Mouse (Mus musculus) spleen, adult 12 weeks (tissue): ENCODE measurements around the gene Prrx1.

Experiments
- DNase-seq: peaks from one replicate; pipeline ENCODE4 v3.0.0; 2022; ENCODE audit warnings: low spot score

Prrx1 gene

DNA sequence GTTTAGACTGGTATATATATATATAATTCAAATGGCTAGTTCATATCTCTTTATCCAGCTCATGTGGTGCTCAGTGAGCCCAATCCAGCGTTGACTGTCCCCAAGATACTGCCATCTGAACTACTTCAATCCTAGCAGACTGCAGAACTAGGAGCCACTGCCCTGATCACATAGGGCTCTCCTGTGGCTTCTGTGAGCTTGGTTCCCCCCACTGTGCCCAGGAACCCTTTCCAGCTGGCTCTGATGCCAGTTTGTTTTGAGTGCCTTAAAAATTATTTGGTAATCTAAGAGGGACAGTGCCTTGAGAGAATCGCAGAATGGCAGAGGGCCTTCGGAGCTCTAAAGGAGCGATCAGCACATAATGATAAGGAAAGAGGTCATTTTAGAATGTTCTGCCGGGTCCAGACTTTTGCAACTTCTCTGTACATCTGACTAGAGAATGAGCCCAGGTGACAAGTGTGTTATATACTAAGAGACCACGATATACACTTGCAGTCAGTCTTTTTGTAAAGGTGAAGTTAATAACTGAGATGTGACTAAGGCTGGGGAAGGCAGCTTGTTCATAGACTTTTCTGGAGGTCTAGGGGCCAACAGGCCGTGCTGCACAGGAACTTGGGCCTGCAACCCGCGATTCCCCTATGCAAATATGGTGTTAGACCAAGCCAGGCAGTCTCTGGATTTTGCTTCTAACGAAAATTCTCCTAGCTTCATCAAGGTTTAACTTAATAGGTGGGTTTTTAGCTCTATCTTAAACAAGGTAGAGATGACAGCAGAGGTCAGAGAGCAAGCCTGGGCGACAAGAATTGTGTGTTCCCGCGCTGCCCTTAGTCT is 2.3 kb downstream of the Prrx1 start:
- DNase-seq = no peak

DNA sequence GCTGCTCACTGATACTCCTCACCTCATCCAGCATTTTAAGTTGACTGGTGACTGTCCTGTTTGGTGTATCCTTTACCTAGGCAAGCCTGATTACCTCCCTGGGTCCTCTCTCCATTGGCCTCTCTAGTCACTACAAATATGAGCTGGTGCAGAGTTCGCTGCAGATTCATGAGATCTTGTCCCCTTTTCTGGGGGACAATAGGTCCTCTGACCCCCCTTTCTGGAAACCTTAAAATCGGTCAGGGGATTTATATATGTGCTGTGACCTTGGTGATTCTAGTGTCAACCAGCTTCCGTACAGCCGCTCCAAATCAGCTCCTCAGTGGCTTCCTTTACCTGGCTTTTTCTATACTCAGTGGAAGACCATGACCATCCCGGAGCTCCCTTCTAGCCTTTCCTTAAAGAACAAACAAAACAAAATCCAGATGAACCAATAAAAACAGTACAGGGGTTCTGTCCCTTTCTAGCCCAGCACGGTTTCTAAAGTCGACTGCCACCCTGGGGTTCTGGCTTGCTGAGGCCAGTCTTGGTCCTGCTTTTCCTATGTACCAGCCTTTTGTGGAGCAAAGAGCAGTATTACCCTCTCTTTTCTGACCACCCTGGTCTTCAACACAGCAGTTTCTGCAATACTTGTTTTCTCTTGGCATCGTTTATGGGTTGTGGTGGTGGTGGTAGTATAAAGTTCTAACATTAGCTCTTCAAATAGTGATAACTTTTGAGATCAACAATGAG is 3.3 kb downstream of the Prrx1 start:
- no peak for DNase-seq

DNA sequence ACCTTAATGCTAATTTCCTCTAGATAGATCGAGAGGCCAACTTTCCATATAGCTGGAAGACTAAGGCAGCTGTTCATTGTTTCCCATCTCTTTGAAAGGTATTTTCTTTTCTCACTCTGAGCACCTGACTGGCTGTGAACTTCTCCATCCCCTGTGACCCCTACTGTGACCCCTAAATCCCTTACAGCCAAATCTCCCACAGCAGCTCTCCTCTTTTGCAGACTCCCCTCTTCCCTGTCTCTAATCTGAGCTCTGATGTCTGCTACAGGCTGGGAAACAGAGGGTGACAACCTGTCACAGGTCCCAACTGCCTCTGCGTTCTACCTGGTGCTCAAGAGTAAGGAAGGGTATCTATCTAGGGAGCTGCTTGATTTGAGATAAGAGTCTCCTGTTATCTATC is 4.0 kb downstream of the Prrx1 start:
- DNase-seq = no peak

DNA sequence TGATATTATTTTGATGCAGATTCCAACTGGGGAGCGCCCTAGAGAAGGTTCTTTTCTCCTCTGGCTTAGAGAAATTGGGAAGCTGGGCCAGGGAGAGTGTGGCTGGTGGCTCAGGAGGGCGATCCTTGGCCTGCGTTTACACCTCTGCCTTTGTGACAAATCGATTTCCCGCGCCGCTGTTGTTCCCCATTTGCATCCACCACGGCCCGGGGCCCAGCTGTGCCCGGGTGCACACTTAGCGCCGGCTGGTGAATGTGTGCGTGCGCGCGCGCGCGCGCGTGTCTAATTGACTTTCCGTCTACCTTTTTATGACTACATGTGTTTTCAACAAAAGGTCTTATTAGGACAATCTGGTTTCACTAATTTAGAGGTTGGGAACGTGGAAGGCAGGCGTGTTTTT is 4.9 kb downstream of the Prrx1 start:
- DNase-seq = no peak

DNA sequence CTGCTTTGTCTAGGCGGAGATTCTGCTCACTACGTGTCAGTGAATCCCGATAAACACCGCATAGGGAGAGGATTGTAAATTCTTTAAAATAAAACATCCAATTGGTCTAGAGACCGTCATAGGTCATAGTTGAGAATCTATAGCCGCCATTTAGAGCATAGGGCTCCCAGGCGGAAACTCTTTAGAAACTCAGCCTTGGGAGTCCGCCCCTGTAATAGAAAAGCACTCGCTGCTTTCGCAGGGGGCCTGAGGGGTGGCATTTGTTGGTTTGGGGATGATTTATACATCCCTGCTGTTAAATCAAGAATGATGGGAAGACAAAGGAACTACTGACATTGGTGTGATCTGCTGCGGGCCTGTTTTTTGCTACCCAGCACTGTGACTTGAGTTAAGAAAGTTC is 5.8 kb downstream of the Prrx1 start:
- no peak for DNase-seq

DNA sequence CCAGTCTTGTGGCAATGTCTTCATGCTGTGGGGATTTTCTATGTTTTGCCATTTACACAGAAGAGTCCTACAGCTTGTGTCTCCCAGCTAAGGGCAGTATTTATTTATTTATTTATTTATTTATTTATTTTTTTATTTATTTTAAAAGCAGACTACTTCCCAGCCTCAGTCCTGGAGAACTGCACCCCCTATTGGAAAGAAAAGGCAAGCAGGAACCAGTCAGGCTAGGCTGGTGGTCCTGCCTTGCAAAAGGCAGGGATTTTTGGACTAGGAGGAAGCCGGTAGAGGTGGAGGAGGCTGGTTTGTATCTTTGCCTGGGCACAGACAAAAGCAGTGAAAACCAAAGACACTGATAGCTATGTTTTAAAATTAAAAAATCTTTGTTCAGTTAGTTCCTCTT is 7.6 kb downstream of the Prrx1 start:
- no peak for DNase-seq

DNA sequence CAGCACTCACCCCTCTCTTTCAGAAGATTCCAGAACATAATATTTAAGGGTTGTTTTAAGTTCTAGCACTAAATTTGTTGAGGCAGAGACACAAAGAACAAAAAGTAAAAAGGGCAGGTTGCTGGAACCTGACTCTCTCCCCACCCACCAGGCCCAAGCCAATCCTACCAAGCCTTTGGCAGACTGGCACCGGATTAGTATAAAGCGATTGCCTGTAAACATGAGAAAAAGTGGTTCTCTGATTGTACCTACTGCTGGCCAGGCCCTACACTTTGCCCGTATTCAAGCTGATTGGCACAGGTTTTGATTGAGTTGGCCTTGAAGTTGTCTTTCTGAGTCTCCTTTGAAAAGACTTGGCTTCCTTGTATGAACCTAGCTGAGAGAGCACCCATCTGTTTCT is 8.7 kb downstream of the Prrx1 start:
- DNase-seq = no peak

DNA sequence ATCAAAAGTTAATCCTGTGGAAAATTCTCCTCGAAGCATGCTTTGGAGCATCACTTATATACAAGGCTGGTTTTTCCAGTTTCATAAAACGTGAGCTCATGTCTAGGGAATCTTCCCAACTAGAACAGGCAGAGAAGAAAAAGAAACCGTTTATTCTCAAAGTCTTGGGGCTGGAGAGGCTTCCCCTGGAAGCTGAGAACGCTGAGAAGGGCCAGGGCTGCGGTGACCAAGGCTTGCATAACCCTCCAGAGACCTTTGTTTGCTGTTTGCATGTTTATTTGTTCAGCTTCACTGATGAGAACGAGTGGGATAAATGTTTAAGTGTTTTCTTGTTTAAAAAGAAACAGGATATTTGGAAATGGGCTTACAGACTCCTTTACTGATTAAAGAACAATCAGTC is 11.2 kb downstream of the Prrx1 start:
- no peak for DNase-seq

DNA sequence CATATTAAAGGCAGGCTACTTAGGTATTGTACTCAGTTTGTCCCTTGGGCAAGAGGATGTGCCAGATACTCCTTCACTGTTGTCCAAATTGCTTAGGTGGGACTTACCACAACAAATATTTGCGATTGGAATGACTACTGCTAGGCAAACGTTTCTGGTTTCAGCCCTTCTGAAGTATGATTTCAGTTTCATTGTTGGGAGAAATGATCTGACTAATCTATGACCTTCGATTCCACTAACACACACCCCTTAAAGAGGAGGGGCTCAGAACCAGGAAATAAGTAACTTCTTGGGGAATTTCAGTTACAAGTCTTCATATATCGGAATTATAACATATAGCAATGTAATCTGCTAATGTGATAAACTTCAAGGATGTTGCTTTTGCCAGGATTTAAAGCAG is 20.4 kb downstream of the Prrx1 start:
- no peak for DNase-seq

DNA sequence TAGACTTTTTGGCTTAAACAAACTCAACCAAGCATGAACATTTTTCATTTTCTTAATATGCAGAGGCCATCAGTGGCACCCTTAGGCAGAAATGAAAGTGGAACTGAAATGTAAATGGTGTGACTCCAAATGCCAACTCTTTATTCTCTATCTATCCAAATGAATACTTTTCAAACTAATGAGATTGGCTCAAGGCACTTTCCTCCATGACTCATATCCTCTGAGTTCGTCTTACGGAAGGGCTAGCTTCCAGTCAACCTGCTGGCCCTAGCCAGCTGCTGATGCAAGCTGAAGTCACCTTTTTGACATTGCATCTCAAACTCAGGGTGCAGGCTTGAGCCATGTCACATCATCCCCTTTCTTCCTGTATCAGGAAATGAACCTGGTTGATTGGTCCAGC is 21.6 kb downstream of the Prrx1 start:
- DNase-seq = no peak

DNA sequence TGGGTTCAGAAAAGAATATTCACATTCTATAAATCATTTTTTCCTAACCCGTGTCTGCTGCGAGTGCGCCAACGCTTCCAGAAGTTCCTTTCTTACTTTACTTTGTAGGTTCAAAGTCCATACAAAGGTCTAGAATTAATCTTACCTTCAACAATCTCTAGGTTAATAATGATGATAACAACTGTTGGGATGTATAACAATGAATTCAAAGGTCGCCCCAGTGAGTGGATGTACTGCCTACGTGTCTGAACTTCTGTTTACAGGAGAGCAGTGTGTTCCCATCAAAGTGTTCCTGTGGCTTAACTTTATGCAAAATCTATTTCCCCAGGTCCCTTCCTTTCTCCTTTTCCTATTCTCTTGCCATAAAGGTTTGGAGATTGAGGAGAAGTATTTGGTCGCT is 24.4 kb downstream of the Prrx1 start:
- DNase-seq = no peak

DNA sequence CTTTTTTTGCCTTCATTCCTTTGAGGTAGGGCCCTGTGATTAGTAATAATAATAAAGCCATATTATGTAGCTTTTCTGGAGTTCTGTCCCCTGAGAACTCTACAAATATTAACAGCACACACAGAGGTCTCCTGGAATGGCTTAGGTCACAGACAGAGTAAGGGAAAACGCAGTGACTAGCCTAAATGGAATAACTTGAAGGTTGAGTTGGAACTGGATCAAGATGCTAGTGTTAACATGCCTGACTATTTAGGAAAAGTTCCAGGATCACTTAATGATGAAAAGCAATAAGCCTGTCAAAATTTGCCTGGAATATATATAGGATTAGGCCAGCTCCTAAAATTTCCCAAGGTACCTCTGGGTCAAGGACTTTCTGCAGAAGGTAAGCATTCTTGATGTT is 28.0 kb downstream of the Prrx1 start:
- DNase-seq = no peak

DNA sequence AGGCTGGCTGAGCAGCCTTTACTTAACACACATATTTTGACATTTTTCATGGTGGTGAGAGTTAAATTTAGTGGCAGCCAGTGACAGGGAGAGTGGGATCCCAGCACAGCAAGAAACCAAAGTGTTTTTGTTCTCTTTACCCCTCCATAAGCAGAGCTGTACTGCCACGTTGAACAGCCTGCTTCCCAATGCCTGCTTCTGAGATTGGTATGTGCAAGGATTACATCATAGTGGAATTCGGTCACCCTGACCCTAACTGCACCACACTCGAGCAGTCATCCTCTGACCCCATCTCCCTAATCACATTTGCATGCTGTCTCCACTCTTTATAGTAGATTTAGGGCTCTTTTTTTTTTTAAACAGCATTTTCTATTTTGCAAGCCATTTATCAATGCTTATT is 28.4 kb downstream of the Prrx1 start:
- no peak for DNase-seq

DNA sequence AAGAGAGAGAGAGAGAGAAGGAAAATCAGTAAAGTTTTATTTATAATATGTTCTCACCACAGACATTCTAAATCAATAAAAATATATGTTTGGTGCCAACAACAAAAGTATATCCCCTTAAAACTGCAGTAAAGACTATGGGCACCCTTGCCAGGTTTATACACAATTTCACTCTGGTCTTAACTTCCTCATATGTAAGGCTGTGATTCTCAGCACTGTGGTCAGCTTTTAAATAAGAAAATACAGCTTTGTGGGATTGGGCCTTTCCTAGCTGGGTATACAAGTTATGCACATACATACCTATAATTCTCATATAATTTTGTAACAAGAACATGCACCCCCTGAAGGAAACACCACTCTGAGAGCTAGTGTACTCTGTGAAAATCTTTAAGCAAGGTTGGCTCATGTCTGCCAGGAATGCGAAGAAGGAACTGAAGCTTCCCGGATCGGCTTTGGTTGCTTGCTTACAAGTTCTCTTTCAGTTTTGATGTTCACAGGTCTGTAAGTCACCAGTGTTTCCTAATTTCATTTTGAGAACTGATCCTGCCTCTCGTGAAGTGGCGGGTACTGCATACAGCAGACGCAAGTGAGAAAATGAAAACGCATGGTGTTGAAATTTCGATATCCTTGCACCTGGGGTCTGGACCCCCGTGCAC is 29.4 kb downstream of the Prrx1 start:
- DNase-seq = no peak

DNA sequence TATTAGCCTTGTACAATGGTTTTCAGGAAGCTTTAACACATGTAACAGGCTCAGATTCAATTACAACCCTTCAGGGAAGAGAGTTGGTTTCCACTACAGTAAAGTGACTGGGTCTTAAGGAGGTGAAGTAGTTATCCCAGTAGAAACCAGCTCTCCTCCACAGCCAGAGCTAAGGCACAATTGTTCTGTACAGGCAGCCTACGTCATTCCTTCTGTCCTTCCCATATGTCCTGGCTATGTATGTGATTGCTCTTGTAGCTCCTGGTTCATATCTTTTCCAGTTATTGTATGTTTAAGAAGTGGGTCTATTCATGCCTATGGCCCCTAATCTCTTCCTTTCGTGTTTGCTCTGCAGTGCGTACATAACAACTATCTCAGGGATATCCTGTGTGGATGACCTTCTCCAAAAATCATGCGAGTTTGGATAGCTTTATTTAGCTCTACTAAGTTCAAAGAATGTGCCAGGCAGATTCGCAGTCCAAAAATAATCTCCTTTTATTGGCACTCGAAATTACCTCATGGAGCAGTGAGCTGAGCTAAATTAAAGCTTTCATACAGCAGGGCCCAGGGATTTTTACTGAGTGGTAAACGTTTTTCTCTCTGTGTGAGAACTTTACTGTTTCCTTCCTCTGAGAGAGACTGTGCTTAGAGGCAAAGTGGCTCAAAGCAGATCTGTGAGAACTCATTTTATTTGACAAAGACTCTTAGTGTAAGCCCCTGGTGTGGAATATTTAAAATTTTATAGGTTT is 31.9 kb downstream of the Prrx1 start:
- no peak for DNase-seq

DNA sequence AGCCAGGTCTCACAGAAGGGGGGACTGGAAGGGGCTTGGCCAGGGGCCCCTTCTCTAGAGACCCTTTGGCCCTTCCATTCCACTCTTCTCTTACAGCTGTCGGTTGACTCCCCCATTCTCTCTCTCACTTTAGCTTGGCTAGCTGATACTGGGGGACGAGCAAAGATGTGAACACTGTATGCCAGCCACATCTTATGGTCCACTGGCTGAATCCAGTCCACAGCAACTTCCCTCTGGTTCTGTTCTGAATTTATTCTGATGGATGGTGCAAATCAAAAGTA is 32.7 kb downstream of the Prrx1 start:
- no peak for DNase-seq

DNA sequence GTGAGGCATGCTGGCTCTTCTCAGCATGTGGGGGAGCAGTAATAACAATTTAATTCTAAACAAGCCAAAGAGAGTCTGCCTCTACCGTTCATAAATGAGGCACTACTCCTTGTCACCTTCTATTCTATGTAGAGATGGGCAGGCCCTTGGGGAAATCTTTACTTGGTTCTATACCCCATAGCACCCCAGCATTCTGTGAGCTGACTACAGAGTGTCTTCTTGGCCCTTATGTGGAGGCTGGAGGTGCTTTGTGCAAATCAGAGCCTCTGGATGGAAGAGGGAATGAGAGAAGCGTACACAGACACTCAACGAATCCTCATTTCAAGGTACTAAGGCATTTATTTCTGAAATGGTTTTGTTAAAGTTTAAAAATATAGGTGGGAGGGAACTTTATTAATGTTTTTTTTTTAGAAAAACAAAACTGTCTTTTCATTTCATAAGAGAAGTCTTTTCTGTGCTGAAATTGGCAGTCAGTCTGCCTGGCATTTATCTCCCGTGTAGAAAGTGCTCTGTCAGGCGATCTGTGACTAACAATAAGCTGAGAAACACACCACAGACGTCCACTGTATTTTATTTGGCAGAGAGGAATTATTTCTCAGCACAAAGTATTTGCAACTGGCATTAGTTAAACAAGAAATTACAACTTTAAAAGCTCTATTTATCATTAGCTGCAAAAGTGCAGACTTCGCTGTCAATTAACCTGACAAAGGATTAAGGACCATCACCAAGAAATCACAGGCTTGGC is 33.2 kb downstream of the Prrx1 start:
- no peak for DNase-seq

DNA sequence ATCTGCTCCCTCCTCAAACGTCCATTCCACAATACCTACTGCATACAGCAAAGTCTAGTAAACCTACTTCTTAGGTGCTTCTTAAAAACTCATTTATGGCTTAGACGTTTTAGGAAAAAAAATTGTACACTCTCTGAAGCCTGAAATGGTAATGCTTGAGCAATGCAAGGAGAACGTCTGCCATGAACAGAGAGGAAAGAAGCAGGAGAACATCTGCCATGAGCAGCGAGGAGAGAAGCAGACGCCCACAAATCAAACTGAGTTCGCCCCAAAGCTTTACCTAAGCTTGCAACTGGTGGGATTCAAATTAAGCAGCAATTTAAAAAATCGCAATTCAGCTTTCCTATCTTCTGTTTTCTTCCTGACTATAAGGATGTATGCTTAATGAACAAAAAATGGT is 36.4 kb downstream of the Prrx1 start:
- DNase-seq = no peak

DNA sequence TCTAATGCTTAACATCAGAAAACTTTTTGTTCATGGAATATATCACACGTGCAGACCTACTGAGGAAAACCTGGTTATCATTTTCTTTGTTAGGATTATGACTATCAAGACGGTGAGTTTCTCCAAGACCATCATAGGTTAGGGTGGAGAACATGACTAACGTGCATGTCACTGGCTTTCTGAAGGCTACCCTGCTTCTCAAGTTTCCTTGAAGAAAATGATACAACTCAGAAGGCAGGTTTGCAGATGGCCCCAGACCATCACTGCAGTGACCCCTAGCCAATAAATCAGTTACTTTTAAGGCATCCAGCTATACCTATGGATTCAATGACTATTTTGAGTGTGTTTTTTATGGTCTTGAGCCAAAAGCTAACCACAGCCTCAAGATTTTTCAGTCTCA is 38.6 kb downstream of the Prrx1 start:
- no peak for DNase-seq

DNA sequence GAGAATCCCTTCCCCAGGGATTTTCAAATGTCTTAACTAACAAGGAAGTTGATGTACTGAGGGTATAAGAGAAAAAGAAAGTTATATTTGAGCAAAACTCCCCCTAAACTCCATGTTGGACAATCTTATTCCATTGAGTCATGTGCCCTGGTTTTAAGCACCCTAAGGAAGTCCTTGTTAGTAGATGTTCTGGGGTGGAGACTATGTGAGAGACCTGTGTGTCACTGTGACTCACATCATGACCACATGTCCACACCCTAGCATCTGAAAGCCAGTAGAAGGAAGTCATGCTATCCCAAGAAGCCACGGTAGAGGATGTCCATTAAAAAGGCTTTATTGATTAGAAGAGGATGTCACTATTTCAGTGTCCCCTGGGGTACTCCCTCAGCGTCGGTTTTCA is 40.4 kb downstream of the Prrx1 start:
- no peak for DNase-seq

DNA sequence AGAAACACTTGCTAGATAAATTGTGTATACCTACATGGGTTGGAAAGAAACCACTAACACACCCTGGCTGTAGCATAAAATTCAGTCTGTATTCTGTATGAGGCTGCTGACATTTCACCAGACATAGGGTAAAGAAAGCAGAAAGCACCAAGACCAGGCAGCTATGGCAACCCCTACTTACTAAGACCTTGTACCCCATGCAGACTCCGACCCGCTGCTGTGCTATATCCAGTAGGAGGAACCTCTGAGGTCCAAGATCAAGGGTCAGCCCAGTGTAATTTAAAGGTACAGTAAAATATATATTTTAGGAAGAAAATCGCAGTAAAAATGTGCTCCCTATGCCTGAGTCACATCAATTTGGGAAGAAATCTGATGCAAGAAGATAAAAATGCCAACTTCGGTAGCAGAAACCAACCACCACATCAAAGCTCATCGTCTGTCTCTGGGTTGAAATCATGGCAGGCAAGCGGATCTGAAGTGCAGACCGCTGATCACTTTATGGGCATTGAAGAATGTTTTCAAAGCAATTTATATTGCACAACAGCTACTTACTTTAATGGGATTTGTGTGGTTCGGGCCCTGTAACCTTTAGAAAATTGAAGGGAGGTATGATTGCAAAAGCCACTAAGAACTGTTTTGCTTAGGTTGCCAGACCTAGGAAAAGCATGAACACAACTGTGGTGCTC is 46.5 kb downstream of the Prrx1 start:
- DNase-seq = no peak

DNA sequence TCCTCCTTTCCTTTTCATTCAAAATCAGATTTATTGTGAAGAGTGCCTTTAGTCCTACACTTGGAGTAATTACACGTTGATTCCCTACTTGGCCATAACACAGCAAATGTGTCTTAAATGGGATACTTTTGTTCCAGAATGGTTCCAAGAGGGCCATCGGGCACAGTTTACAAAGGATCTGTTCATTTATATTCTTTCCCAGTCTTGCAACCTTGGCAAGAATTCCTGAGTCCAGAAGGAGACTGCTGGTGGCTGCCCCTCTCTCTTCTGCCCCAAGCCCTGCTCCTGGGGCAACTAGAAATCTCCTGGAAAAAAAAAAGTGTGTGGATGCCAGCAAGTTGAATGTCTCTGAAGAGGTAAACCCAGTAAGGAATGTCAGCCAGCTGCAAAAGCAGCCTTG is 56.2 kb downstream of the Prrx1 start:
- no peak for DNase-seq
